In genomic region chr12:25192216-25192615, GRCm38 (mm10) we compare ENCODE assay signal across 23 mouse cellular contexts.
DNase-seq lines count a peak whose midpoint lies in the region; ATAC-seq lines count a peak whose summit lies in the region.
"Had no signal": no experiment of that assay in that cellular context is flagged by ENCODE, and none has a peak within 500 bp of the region (broad histone marks: within the 10 kb centered on the region; RNA-seq: fewer than 3 reads in every experiment).

No protein-coding gene starts in this region.

- H3K36me3 ChIP-seq in forebrain, embryonic 10.5 days (replicated peaks), result no peaks in the 10 kb centered on the region
- H3K36me3 ChIP-seq in forebrain, embryonic 11.5 days (ENCODE audit: control insufficient read depth, insufficient read depth, low read length), result no peaks in the 10 kb centered on the region
- no peaks in the 10 kb centered on the region for H3K36me3 ChIP-seq in forebrain, embryonic 13.5 days (ENCODE audit: poor library complexity, severe bottlenecking)
- H3K36me3 ChIP-seq: embryonic facial prominence, embryonic 15.5 days; forebrain, embryonic 12.5 days; G1E; heart, embryonic 15.5 days; hindbrain, embryonic 15.5 days had no signal

- H3K4me3 ChIP-seq in forebrain, embryonic 10.5 days, result no peak overlapping the region
- H3K4me3 ChIP-seq in forebrain, embryonic 11.5 days (ENCODE audit: low read depth, low read length), result no peak overlapping the region
- H3K4me3 ChIP-seq in forebrain, embryonic 13.5 days, result no peak overlapping the region
- H3K4me3 ChIP-seq: embryonic facial prominence, embryonic 15.5 days; erythroblast, embryonic 14.5 days; forebrain, embryonic 12.5 days; heart, adult 2 months; heart, embryonic 15.5 days; hindbrain, embryonic 15.5 days had no signal

- H3K4me2 ChIP-seq in forebrain, embryonic 11.5 days (ENCODE audit: low read depth, low read length, severe bottlenecking), result no peak overlapping the region
- H3K4me2 ChIP-seq in forebrain, embryonic 13.5 days, result no peak overlapping the region
- H3K4me2 ChIP-seq: embryonic facial prominence, embryonic 15.5 days; forebrain, embryonic 12.5 days; heart, embryonic 11.5 days; heart, embryonic 15.5 days; hindbrain, embryonic 15.5 days had no signal

- H3K27me3 ChIP-seq in forebrain, embryonic 10.5 days (ENCODE audit: poor library complexity, severe bottlenecking), result no peaks in the 10 kb centered on the region
- H3K27me3 ChIP-seq in forebrain, embryonic 11.5 days (ENCODE audit: control insufficient read depth, insufficient read depth, low read length), result no peaks in the 10 kb centered on the region
- H3K27me3 ChIP-seq in forebrain, embryonic 13.5 days, result no peaks in the 10 kb centered on the region
- H3K27me3 ChIP-seq: embryonic facial prominence, embryonic 15.5 days; forebrain, embryonic 12.5 days; heart, embryonic 15.5 days; hindbrain, embryonic 15.5 days had no signal

- peaks cover 8% of the 10 kb centered on the region for H3K4me1 ChIP-seq in forebrain, embryonic 10.5 days
- H3K4me1 ChIP-seq in forebrain, embryonic 11.5 days (replicated peaks; ENCODE audit: control insufficient read depth, insufficient read depth, low read length), result no peaks in the 10 kb centered on the region
- H3K4me1 ChIP-seq in forebrain, embryonic 13.5 days, result no peaks in the 10 kb centered on the region
- H3K4me1 ChIP-seq: forebrain, embryonic 12.5 days; hindbrain, embryonic 15.5 days had no signal

- H3K9me3 ChIP-seq in forebrain, embryonic 10.5 days, result no peaks in the 10 kb centered on the region
- H3K9me3 ChIP-seq in forebrain, embryonic 11.5 days (ENCODE audit: control insufficient read depth, low read length), result no peaks in the 10 kb centered on the region
- no peaks in the 10 kb centered on the region for H3K9me3 ChIP-seq in forebrain, embryonic 13.5 days (replicated peaks)
- H3K9me3 ChIP-seq: embryonic facial prominence, embryonic 15.5 days; forebrain, embryonic 12.5 days; heart, embryonic 15.5 days; hindbrain, embryonic 15.5 days had no signal

- peak overlapping the region; percentile 15; the same call in 1 of the 2 replicates for H3K27ac ChIP-seq in forebrain, embryonic 10.5 days
- H3K27ac ChIP-seq in forebrain, embryonic 11.5 days (ENCODE audit: low read depth, low read length), result no peak overlapping the region
- no peak overlapping the region for H3K27ac ChIP-seq in forebrain, embryonic 13.5 days
- H3K27ac ChIP-seq: embryonic facial prominence, embryonic 15.5 days; forebrain, embryonic 12.5 days; heart, adult 2 months; heart, embryonic 15.5 days; hindbrain, embryonic 15.5 days had no signal

- WGBS in forebrain, embryonic 10.5 days, result 89% methylated on average over 6 of the region's 6 CpGs
- WGBS in forebrain, embryonic 11.5 days, result 91% methylated on average over 6 of the region's 6 CpGs
- WGBS in forebrain, embryonic 13.5 days, result 91% methylated on average over 6 of the region's 6 CpGs

- no peak for ATAC-seq in forebrain, embryonic 11.5 days (replicated peaks; ENCODE audit: low FRiP score)
- ATAC-seq in forebrain, embryonic 13.5 days, result no peak
- ATAC-seq: forebrain, postnatal 0 days; inflammation-experienced regulatory T-cells, adult 6 months had no signal

- H3K9ac ChIP-seq in forebrain, embryonic 11.5 days (ENCODE audit: low read length), result no peak overlapping the region
- no peak overlapping the region for H3K9ac ChIP-seq in forebrain, embryonic 13.5 days
- H3K9ac ChIP-seq: embryonic facial prominence, embryonic 15.5 days; forebrain, embryonic 12.5 days; forebrain, postnatal 0 days; heart, embryonic 15.5 days; hindbrain, embryonic 15.5 days had no signal

- DNase-seq in forebrain, embryonic 10.5 days (ENCODE audit: extremely low spot score, low spot score), result no peak
- no peak for DNase-seq in forebrain, embryonic 11.5 days (ENCODE audit: low spot score)
- peak; percentile 51 for DNase-seq in induced T-regulatory cell, adult 2 months (ENCODE audit: low read depth)
- DNase-seq in thymus, postnatal 0 days (ENCODE audit: low spot score), result peak; percentile 45
- peak; percentile 42 to 56 for DNase-seq in thymus, postnatal 36 days
- no peak for DNase-seq in adrenal gland, adult (ENCODE audit: inconsistent age in 2 of 2, low spot score in 1 of 2)
- no peak for DNase-seq in cerebellum, adult 9-11 months
- DNase-seq: adrenal gland, postnatal 14 days; cerebellum, adult 18-20 months; cerebellum, postnatal 10 days; forebrain, postnatal 0 days; gastrocnemius, postnatal 14 days; heart, adult 2 months; heart, postnatal 14 days had no signal

Comparison
In these comparisons a context has a peak if more than half of its experiments do, and no peak if none do; other contexts are left out.
1. DNase-seq: peak in induced T-regulatory cell, adult 2 months (single experiment), thymus, postnatal 0 days (single experiment) and thymus, postnatal 36 days (2 of 2); none in forebrain, embryonic 10.5 days (single experiment), forebrain, embryonic 11.5 days (single experiment), adrenal gland, adult (0 of 2) and cerebellum, adult 9-11 months (single experiment).